Mouse (Mus musculus) right cerebral cortex, postnatal 36 days (tissue): ENCODE data around the gene Tomm40l.

ENCODE experiments used
- DNase-seq, 2 experiments: peaks; one replicate each; pipeline ENCODE4 v3.0.0; 2022; ENCODE audit warnings: low spot score in 2 of 2, mixed read lengths in 1 of 2

The Tomm40l gene

GRCm38 (mm10) chr1:171193911-171194830, 28.1 kb downstream of the Tomm40l start:
- no peak for DNase-seq

- no peak for DNase-seq
These were observed 29.0 kb downstream of the Tomm40l start for GRCm38 (mm10) chr1:171193093-171193840.

- DNase-seq, result no peak
These were observed 30.0 kb downstream of the Tomm40l start for GRCm38 (mm10) chr1:171192283-171192682.

- no peak for DNase-seq
These were observed 31.5 kb downstream of the Tomm40l start for GRCm38 (mm10) chr1:171190832-171191231.

DNA sequence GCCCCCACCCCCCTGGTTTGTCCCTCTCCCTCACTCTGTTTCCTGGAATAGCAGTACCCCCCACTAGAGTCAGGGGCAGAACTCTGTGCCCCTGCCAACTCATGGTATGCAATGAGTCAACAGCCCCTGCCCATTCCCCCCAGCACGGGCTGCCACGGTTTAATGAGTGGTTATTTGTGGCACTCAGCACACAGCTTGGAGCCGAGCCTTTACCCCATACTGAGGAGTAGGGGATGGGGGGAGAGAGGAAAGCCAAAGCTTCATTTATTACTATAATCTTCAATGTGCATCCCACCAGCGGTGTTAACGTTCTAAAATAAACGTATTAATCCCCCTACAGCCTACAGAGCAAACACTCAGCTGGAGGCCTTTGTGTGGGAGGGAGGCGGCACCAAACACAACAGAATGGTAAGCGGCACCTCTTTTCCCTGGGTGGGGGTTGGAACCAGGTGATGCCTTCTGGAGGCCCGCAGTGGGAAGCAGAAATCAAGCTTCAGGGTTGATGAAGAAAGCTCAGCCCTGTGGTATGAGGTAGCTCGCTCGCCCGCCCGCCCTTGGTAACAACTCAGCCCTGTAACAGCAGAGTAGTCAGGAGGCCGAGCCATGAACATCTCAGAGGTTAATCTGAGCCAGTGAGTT, 32.7 kb downstream of the Tomm40l start:
- no peak for DNase-seq

DNA sequence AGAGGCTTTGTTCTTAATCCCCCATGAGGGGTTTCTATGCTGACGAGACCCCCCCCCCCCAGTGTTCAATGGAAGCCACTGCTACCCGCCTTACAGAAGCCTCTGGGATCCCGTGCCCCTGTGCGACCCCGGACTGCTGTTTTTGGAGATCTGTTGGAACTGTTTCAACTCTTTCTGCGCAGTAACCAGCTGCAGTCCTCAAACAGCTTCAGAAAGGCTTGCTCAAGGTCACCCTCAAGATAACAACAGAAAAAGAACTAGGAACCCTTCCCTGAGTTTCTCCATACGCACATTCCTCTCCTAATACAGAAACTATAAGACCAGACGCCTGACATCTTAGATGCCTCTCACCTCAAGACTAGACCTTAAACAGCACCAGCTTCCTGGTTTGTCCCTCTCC, 33.3 kb downstream of the Tomm40l start:
- no peak for DNase-seq

- DNase-seq, result no peak
These were observed 34.2 kb downstream of the Tomm40l start for GRCm38 (mm10) chr1:171187851-171188700.

GRCm38 (mm10) chr1:171185655-171186054, 36.7 kb downstream of the Tomm40l start:
- DNase-seq, result no peak

- DNase-seq, result no peak
These were observed 38.0 kb downstream of the Tomm40l start for GRCm38 (mm10) chr1:171184314-171184713.

DNA sequence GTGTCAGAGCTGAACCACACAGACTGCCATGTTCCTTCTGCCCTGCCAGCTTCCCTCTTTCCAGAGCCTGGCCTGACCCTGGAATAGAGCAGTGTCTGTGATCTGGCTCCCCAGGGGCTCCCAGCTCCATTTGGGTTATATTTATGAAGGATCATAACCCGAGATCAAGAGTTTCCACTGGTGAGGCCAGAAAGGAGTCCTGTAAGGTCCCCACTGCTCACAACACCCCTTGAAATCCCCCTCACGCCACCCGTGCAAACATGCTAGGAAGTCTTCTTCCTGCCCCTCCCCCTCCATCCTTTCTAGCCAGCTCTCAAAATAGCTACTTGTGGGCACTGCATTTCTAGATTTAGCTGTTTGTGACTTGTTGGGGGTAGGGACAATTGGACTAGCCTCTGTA, 38.7 kb downstream of the Tomm40l start:
- no peak for DNase-seq

- no peak for DNase-seq
These were observed 39.3 kb downstream of the Tomm40l start for GRCm38 (mm10) chr1:171183025-171183424.

- DNase-seq, result no peak
These were observed 42.7 kb downstream of the Tomm40l start for GRCm38 (mm10) chr1:171179487-171180171.

GRCm38 (mm10) chr1:171172779-171173178, 49.5 kb downstream of the Tomm40l start:
- DNase-seq, result no peak

DNA sequence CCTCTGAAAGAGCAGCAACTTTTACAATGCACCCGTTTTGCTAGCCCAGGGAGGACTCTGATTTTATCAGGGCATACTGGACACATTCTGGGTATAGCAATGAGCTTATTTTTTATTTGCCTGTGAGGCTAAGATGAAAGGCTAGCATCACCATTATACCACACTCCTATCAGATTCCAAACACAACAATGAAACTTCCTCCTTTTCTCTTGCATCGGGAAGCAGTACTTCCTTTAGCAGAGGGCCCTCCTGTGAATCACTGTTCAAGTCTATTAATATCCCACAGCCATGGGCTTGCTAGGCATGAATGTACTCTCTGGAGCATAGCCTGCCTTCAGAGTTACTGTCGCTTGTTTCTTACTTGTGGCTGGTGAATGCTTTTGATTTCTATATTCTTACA, 51.2 kb downstream of the Tomm40l start:
- no peak for DNase-seq

DNA sequence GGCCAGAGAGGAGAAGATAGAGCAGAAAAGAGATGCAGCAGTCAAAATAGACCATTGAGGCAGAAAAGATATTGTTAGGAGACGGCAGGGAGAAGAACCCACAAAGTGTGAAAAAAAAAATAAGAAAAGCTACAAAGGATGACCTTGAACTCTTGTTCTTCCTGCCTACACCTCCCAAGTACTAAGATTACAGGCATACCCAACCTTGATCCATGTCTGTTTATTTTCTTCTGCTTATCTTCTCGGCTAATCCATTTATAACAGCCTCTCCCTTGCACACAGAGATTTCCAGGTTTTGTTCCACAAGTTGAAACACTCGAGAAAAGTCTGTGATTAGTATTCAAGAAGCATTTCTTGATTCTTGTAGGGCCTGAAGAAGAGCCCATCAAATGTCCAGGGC, 52.4 kb downstream of the Tomm40l start:
- DNase-seq, result no peak

DNA sequence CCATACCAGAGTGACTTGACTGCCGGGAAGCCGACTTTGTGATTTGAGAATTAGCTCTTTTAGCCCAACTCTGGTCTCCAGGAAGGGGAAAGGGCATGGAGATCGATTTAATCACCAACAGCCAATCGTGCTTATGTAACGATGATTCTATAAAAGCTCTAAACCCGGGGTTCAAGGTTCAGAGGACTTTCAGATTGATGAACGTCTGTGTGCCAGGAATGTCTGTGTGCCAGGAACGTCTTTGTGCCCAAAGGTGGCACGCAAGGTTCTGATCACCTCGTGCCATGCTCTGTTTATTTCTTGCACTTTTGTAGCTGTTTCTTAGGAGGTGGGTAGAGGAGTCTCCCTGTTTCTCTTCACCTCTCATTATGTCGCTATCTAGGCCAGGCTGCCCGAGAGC, 53.4 kb downstream of the Tomm40l start:
- no peak for DNase-seq
